Mouse (Mus musculus) right cerebral cortex, adult 2 months (tissue): ENCODE data around the gene Fgd1.

Experiments used
- DNase-seq, 2 experiments: peaks; one replicate each; pipeline ENCODE4 v3.0.0; 2021 to 2022; ENCODE audit warnings: low spot score in 2 of 2

Gene Fgd1

GRCm38 (mm10) chrX:151087418-151087817, 41.5 kb downstream of the Fgd1 start:
- peak in 1 of 2 experiments; percentile 25 for DNase-seq

GRCm38 (mm10) chrX:151096171-151097058, 50.5 kb downstream of the Fgd1 start, which contains the start of gene Tsr2:
TSS of gene Tsr2 (minus strand) at chrX:151096543.
- peak; percentile 75 to 77 for DNase-seq

- DNase-seq = no peak
Measured at GRCm38 (mm10) chrX:151107301-151108067, 61.5 kb downstream of the Fgd1 start.

GRCm38 (mm10) chrX:151116795-151117194, 70.8 kb downstream of the Fgd1 start:
- DNase-seq = peak in 1 of 2 experiments; percentile 19

- DNase-seq = peak in 1 of 2 experiments; percentile 2
Measured at GRCm38 (mm10) chrX:151117432-151117831, 71.5 kb downstream of the Fgd1 start.

GRCm38 (mm10) chrX:151123933-151124332, 78.0 kb downstream of the Fgd1 start:
- no peak for DNase-seq

GRCm38 (mm10) chrX:151130493-151130892, 84.5 kb downstream of the Fgd1 start:
- DNase-seq = no peak

GRCm38 (mm10) chrX:151132785-151133184, 86.8 kb downstream of the Fgd1 start:
- DNase-seq = peak in 1 of 2 experiments; percentile 3
